Mouse (Mus musculus) B cell, adult 2 months (primary cell): ENCODE results near the gene Fancm.
"Not testable (repeated sequence)": the region's sequence is repeated elsewhere in the genome, so short reads cannot be mapped to it uniquely, and the experiment has no call there.

Source experiments
- DNase-seq, 2 experiments: peaks; one replicate each; pipeline ENCODE4 v3.0.0; 2022

Gene Fancm

DNA sequence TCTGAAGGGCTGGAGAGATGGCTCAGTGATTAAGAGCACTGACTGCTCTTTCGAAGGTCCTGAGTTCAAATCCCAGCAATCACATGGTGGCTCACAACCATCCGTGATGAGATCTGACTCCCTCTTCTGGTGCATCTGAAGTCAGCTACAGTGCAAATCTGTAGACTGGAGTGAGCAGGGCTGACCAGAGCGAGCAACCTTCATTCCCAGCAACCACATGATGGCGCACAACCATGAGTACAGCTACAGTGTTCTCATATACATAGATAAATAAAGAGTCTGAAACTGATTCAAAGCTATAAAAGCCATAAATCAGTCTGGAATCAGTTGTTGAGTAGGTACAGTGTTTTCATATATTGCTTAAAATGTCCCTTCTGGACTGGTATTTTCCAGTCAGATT lies 60.7 kb downstream of the Fancm start:
- not testable (repeated sequence) for DNase-seq

DNA sequence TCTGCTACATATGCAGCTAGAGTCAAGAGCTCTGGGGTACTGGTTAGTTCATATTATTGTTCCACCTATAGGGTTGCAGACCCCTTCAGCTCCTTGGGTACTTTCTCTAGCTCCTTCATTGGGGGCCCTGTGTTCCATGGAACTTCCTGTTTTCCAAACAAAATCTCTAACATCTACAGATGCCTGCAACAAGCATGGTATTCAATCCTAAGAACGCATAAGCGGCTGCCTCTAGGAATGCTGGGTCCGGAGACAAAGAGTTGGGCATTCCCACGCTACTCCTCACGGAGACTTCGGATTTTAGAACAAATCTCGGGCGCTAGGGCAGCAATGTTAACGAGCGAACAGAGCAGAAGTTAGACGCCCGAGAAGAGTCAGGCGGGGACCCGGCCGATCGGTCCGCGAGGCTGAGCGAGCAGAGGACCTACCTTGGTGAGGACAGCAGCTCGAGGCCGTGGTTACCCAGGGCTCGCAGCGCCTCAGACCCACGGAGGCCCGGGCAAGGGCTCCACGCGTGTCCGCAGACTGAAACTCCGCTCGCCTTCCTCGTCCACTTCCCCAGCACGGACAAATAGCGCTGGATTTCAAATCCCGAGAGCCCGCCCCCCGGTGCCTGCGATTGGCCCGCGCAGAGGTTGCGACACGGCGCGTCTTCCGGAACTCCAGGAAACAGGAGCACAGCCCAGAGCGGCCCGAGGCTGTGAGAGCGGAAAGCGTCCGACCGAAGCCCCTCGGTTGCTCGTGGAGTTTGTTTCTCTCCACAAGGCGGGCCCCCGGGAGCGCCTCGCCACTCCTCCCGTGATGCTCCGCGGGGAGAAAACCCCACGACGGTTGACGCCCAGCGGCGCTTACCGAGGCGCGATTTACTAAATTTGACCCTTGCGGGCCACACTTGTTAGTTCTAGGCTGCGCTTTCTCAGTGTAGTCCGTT lies 96.9 kb downstream of the Fancm start, which contains the start of gene Mis18bp1:
Mis18bp1 (minus strand) TSS at position 584 of the 931 bp plus-strand sequence.
- DNase-seq = peak; percentile 95

DNA sequence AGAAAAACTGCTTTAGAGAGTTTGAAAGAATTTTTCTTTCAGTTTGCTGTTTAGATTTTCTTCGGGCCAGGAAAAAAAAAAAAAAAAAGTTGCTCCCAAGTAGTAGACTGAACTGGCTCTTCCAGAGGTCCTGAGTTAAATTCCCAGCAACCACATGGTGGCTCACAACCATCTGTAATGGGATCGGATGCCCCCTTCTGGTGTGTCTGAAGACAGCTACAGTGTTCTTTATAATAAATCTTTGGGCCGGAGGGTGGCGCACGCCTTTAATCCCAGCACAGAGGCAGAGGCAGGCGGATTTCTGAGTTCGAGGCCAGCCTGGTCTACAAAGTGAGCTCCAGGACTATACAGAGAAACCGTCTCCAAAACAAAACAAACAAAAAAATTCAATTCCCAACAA lies 97.6 kb downstream of the Fancm start:
- DNase-seq = peak; percentile 82 to 84

DNA sequence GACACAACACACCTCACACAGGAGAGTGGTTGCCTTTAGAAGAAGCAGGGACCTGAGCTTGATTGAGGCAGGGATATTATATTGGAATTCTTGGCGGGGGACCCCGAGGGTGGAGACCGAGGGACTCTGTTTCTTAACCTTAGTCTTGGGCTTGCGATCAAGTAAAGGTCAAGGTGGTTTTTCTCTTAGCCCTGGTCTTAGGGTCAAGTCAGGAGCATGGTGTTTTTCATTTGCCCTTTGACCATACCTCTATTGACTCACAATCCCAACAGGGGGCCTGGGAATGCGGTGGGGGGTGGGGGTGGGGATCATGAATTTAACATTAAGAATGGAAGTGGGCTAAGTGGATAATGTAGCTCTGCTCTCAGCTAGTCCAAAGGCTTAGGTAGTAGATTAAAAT lies 98.3 kb downstream of the Fancm start:
- no peak for DNase-seq
